Mouse (Mus musculus): ENCODE measurements around the gene Cenpo. TPM values are rescaled to one million over a fixed set of nuclear protein-coding genes. Genes with fewer than 3 reads are reported as not detected.
"Not testable (repeated sequence)": the region's sequence is repeated elsewhere in the genome, so short reads cannot be mapped to it uniquely, and the experiment has no call there.

Gene Cenpo
- 35.5 and 46.3 TPM in 2 replicates for total RNA-seq (2014; fragmentation: Nextera tagmentation)
- 42.7 and 49.9 TPM in 2 replicates for total RNA-seq (2017)

DNA sequence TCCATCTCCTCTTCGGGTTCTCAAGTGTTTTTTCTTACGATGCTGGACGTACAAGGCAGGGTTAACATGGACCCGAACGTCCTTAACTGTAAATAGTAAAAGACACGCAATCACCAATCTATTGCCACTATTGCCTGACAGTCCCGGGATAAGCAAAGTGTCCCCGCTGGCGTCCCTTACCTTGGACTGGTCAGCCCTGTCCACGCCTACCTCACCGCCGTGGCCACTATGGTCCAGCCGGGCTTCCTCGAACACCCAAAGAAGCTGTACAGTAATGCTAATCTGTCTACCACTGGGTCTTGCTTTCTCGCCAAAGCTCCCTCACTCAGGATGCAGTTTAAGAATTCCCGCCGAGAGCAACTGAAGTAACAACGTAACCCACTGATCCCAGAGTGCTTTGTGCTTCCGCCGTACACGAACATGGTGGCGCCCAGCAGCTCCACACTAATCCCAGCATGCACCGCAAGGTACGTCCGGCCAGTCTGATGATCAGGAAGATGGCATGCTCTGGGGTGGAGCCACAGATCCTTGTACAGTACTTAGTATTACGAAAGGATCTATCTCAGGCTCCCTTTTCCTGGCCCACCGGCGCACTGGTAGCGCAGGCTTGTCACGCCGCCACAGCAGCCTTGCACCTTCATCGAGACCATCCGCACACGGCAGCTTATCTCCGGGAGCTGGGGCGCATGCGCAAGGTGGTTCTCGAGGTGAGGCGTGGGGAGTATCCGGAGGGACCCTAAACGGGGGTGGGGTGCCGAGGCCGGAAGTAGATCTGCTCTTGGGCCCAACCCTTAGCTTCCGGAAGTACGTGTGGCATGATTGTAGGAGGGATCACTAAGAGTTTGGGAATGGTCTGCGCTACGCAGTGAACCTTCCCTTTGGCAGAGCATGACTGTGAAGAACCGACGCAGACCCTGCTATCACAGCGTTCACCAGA, at the start of gene Cenpo, which contains the start of gene Ptrhd1:
TSS of gene Cenpo (minus strand) at position 723 of the 937 bp plus-strand sequence.
TSS of gene Ptrhd1 (plus strand) at position 456 of the 937 bp plus-strand sequence.
- peak; percentile 96 for ATAC-seq (replicated peaks; ENCODE audit: low FRiP score, low TSS enrichment, poor library complexity, severe bottlenecking)

DNA sequence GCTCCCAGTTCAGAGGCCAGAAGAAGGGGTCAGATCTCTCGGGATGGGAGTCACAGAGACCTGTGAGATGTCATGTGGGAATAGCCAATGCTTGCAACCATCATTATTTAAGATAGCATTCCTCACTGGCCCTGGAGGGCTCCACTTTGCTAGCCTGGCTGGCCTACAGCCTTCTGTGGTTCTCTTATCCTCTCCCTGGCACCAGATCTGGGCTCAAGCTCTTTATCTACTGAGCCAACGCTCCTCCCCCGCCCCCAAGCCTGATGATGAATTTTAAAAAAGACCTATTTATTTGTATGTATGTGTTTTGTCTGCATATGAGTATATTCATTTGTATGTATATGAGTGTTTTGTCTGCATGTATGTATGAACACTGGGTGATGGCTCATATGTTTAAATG, 45.8 kb upstream of the Cenpo start:
- ATAC-seq (replicated peaks; ENCODE audit: low FRiP score, low TSS enrichment, poor library complexity, severe bottlenecking): peak; percentile 98

DNA sequence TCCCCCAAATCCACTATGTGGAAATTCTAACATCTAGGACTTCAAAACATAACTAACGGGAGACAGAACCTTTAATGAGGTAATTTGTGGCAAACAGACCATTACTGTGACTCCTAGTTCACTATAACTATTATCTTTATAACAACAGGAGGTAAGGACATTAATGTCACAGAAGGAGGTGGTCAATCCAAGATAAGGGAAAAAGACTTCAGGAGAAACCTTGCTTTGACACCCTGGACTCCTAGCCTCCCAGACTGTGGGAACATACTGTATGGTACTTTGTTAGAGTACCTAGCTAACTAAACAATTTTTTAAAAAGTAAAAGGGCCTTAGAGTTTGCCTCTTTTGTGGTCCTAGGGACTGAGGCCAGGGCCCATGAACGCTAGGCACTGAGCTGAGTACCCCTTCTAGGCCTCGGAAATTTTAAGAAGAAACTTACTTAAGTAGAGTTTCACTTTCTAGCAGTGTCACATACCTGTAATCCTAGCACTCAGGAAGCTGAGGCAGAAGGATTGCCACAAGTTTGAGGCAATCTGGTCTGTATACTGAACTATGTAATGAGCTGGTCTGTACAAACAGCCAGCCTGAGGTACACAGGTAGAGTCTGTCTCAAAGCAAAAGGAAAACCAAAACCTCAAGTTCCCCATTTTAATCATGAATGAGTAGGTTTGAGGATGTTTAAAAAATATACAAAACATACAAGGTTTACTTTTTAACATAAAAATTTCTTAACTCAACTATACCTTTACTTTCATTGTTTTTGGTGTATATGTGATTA, 45.1 kb upstream of the Cenpo start:
- peak; percentile 64 for ATAC-seq (replicated peaks; ENCODE audit: low FRiP score, low TSS enrichment, poor library complexity, severe bottlenecking)

DNA sequence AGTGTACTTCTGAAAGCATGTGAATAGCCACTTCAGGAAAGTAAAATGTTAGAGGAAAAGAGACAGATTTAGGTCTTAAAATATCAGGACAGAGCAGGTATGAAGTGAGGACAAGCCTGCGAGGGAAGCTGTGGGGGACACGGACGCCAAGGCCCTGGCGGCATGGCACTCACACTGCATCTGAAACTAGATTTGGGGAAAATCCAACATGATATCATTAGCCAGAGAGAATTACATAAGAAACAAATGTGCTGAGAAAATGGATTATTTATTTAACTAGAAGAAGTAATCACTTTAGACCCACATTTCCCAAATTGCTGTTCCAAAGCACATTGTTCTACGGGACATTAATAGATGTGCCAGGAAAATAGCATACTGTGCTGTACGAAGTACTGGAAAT, 37.0 kb upstream of the Cenpo start:
- no peak for ATAC-seq (replicated peaks; ENCODE audit: low FRiP score, low TSS enrichment, poor library complexity, severe bottlenecking)

DNA sequence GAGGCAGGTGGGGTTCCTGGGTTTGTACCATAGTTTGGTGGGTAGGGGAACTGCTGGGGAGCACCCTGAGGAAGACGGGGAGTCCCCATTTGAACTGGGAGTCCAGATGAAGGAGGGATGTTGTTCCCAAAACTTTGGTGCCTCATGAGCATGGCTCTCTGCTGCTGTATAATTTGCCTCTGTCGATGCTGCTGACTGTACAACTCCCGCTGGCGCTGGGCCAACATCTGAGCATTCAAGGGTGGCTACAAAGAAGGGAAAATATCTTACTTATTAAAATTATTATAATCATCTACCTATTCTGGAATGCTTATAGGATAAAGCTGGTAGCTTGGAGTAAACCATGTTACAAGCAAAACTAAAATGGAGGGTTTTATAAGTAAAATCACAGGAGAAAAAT, 33.7 kb upstream of the Cenpo start:
- ATAC-seq (replicated peaks; ENCODE audit: low FRiP score, low TSS enrichment, poor library complexity, severe bottlenecking): no peak

DNA sequence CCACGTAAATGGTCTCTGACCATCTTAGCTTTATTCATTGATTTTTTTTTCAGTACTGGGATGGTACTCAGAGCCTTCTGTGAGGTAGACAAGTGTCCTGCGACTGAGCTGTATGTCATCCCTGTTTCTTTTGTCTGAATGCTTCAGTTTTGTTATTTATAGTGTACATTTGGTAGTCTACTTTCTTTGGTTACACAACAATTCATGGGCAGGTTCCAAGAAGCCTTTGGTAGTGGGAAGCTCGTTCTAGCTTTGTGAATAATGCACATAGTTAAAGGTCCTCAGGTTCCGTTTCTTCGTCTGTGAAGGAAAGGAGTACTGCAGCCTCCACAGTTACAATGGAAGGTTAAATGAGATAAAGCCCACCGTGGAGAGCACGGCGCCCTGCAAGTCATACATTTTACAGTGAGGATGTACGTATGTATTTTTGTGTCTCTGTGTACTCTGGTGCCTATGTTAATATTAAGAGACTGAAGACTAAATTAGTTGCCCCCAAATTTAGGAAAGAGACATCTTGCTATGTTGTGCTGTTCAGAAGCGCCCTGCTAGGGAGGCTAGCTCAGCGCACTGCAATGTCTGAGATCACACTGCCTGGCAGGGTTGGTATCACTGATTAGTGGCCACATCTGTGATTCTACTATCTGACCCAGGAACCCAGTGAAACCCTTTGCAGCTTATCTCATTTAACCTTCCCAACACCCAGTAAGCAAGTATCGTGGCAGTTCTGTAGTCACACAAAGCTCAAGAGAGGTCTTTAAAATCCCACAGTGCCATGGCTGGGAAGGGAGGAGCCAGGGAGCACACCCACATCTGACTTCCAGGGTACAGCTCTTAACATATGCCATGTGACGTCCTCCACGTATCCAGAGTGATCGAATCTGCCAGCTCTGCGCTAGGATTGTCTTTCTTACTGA, 18.9 kb upstream of the Cenpo start:
- ATAC-seq (replicated peaks; ENCODE audit: low FRiP score, low TSS enrichment, poor library complexity, severe bottlenecking): peak; percentile 98

DNA sequence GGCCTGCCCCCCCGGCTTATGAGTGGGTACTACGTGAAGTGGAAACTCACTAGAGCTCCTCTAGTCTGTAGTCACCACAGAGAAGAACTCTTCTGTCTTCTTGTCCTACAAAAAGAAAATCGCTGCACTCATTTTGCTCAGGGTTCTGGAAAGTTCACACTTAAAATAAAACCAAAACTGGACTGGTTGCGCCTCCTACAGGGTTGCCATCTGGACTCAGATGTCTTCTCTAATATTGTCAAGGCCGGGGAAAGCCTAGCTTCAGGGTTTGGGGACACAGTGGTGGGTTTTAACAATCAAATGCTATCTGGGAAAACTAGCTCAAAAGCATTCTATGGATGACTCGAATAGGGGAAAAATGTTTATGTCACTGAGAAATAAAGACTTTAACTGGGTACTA, 15.7 kb upstream of the Cenpo start:
- ATAC-seq (replicated peaks; ENCODE audit: low FRiP score, low TSS enrichment, poor library complexity, severe bottlenecking): no peak

DNA sequence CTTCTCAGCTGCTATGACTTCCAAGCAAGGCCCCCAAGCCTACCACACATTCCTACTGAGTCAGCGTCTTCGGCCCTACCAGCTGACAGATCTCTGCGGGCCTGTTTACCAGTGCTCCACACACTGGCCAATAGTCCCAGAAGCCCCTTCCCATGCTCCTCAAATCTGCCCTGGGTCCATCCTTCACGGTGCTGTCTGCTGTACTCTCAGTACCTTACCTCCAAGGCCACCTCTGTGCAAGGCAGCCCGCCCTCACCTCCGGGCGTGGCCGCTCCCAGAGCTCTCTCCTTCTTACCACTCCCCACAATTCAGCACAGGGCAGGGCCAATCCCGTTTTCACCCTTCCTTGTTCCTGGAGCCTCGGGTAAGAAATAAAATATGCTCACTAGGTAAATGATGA, 11.6 kb upstream of the Cenpo start:
- no peak for ATAC-seq (replicated peaks; ENCODE audit: low FRiP score, low TSS enrichment, poor library complexity, severe bottlenecking)

DNA sequence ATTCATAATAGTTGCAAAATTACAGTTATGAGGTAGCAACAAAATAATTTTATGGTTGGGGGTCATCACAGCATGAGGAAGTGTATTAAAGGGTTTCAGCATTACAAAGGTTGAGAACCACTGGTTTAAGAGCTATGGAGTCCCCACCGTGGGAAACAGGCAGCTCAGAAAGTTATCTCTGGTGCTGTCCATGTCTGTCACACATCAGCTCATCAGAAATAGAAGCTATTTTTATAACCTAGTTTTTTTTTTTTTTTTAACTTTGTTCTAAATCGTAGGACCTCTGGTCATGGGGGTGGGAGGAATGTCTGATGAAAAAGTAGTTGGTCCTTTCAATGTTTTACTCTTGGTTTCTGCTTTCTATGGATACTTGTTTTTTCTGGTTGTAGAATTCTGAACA, 9.7 kb upstream of the Cenpo start:
- no peak for ATAC-seq (replicated peaks; ENCODE audit: low FRiP score, low TSS enrichment, poor library complexity, severe bottlenecking)

DNA sequence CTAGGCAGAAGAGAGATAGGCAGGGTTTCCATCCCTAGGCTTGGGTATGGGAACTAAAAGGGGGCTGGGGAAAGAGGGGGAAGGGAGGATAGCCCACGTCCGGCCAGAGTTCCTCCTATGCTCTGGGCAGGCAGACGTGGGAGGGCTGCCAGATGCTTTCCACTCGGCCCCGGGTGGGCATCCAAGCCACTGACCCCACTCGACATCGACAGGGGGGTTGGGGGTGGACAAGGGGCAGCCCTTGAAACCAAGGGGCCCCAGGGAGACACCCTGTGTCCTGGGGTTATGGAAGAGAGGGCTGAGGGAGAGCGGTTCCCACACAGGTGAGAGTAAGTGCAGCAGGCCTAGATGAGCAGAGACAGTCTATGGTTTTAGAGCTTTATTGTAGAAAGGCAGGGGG, 6.2 kb upstream of the Cenpo start:
- not testable (repeated sequence) for ATAC-seq (replicated peaks; ENCODE audit: low FRiP score, low TSS enrichment, poor library complexity, severe bottlenecking)

DNA sequence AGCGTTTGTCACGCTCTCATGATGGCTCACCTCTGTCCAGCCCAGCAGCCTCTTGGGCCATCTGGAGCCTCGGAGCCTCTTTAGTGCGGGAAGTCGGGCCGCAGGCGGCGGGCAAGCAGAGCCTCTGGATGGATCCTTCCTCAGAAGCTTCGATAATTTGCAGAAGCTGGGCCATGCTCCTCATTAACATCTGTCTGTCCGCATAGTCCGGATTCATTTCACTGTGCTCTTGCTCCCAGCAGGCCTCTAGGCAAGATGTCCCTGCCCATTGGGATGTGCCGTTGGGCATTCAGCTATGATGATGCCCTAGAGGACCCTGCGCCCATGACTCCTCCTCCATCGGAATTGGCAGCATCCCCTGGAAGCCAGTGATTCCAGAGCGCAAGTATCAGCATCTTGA, 3.4 kb upstream of the Cenpo start:
- no peak for ATAC-seq (replicated peaks; ENCODE audit: low FRiP score, low TSS enrichment, poor library complexity, severe bottlenecking)

DNA sequence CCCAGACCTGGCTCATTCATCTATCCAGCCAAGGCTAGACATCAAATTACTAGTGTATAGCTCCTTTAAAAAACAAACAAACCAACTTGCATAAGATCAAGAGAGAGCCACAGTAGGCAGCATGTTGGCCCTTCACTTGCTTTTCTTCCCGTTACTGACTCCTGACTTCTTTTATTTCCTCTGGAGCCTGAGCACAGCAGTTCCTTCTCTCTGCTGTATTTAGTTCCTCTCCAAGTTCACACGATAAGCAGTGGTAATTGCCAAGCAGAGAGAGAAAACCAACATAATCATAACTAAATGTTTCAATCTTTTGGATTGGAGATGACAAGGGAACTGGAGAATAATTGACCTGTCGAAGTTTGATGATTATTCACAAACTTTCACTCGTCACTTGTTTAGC, 1.3 kb downstream of the Cenpo start:
- no peak for ATAC-seq (replicated peaks; ENCODE audit: low FRiP score, low TSS enrichment, poor library complexity, severe bottlenecking)

DNA sequence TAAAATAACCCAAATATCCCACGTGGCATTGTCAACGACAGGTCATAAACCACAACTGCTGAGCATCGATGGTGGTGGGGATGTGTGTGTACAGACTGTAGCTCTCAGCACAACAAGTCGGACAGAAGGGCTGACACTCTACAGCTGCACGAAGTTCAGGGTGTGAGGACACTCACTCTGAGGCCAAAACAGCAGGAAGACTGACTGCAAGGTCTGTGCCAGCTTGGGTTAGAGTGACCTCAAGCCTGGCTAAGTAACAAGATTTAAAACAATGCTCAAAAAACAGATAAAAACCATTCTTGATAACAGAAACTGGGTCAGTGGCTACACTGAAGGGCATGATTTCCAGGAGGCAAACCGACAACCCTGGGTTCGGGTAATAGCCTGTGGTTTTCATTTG, 3.9 kb downstream of the Cenpo start:
- no peak for ATAC-seq (replicated peaks; ENCODE audit: low FRiP score, low TSS enrichment, poor library complexity, severe bottlenecking)

DNA sequence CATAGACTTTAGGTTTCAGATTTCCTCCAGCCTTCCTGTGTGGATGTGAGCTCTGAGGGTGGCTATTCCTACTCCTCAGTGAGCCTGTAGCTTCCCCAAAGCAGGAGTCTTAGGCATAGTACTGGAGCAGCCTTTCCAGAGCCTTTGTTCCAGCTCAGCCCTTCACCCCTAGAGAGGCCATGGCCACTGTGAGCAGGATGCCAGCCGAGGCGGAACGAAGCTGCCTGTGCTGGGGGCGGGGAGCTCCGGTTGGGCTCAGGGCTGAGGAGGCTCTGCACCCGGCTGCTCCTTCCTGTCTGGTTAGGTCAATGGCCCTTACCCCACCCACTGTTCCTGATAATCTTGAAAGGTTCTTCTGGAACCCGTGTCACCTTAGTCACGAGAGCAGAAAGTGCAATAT, 21.2 kb downstream of the Cenpo start:
- ATAC-seq (replicated peaks; ENCODE audit: low FRiP score, low TSS enrichment, poor library complexity, severe bottlenecking): no peak

DNA sequence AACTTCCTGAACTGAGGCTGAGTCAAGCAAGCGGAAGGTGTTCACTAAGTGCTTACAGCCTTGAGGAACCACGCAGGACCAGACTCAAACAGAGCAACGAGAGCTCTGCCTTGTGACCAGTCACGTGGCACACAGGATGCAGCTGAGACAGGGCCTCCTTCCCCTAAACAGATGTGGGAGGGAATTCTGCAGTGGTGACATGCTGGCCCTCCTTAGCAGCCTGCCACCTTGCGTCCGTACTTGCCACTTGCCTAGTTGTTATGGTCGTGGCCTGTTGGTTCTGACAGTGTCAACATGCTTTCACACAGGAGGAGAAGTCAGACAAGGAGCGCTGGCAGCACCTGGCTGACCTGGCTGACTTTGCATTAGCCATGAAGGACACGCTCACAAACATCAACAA, 22.9 kb downstream of the Cenpo start:
- no peak for ATAC-seq (replicated peaks; ENCODE audit: low FRiP score, low TSS enrichment, poor library complexity, severe bottlenecking)

DNA sequence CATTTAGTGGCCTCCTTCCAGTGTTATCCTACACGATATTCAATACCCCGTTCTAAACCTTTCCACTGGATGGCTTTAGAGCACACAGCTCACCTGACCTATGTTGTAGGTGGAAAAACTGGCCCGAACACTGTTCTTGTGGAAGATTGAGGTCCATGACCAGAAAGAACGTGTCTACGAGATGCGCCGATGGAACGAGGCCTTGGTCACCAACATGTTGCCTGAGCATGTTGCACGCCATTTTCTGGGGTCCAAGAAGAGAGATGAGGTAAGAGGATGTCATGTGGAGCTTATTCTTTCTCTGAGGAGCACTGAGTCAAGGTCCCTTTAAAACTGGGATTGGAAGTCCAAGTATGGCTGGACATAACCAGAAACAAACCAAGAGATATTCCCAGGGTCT, 24.9 kb downstream of the Cenpo start:
- no peak for ATAC-seq (replicated peaks; ENCODE audit: low FRiP score, low TSS enrichment, poor library complexity, severe bottlenecking)

DNA sequence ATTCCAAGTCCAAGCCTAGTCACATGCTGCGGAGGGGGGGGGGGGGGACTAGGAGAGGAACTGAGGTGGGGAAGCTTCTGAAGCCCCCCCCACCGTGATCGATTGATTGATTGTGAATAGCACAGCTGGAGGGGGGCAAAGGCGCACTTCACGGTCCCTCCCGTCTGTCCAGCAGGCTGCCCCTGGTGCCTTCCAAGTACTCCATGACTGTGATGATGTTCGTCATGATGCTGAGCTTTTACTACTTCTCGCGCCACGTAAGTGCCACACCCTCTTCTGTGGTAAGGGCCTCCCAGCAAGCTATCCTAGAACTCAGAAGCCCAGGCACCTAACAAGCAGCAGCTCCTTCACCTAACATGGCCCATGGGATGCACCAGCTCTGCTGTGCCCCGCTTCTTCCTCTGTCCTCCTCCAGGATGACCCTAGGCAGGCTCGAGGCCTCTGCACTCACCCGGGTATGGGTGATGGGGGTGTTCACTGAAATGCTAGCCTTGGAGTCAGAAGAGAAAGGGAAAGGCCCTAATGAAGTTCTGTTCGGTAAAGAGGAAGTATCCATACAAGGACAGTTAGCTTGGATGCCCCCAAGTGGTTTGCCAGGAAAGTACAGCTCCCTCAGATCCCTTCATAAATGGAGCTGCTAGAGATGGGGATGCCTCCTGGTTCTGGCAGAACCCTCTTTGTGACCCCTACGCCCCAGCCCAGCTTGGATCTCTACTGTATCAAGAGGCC, 25.5 kb downstream of the Cenpo start:
- ATAC-seq (replicated peaks; ENCODE audit: low FRiP score, low TSS enrichment, poor library complexity, severe bottlenecking): peak; percentile 74

DNA sequence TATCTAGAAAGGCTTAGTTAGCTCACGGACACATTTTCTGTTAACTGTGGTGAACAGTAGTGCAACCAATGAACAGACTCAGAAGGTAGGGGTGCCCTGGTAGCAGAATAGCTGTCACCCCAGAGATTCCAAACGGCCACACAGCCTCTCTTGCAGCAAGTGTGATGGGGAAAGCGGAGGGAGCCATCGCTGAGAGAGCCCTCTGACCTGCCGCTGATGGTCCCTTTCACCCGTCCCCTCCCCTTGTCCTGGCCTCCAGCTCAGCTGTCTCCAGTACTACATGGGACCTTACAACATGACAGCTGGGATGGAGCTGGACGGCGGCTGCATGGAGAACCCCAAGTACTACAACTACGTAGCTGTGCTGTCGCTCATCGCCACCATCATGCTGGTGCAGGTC, 28.0 kb downstream of the Cenpo start:
- ATAC-seq (replicated peaks; ENCODE audit: low FRiP score, low TSS enrichment, poor library complexity, severe bottlenecking): no peak

DNA sequence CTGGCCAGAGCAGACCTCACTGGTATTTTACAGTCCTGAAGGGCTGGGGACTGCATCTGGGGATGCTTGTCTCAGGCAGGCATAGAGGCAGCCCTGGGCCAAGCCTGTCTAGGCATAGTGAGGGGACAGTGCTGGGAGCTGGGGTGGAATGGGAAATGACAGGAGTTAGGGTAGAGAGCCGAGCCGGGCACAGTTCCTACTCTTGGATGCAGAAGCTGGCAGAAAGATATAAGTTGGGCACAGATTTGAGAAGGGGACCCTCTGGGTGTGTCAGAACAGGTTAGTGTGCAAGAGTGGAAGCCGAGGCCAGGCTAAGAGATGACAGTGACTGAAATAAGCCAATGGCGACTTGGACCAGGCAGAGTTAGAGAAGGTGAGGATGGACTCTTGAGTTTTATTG, 31.9 kb downstream of the Cenpo start:
- no peak for ATAC-seq (replicated peaks; ENCODE audit: low FRiP score, low TSS enrichment, poor library complexity, severe bottlenecking)

Measured in megakaryocyte-erythroid progenitor cell, adult 5-6 weeks (primary cell).